Mouse (Mus musculus) T-helper 17 cell (primary cell): ENCODE data around the gene Ndufaf4.

Source experiments
- in situ Hi-C, 2 experiments: fragments of 300-600 bp; cut with MboI, MseI; formaldehyde crosslinking; loops; 1 replicate in 1 of 2; 2 replicates in 1 of 2; pipeline ENCODE4 v1.15.1; 2025; ENCODE audit warnings: high pct_unique_total_duplicates in 2 of 2

Gene Ndufaf4

DNA sequence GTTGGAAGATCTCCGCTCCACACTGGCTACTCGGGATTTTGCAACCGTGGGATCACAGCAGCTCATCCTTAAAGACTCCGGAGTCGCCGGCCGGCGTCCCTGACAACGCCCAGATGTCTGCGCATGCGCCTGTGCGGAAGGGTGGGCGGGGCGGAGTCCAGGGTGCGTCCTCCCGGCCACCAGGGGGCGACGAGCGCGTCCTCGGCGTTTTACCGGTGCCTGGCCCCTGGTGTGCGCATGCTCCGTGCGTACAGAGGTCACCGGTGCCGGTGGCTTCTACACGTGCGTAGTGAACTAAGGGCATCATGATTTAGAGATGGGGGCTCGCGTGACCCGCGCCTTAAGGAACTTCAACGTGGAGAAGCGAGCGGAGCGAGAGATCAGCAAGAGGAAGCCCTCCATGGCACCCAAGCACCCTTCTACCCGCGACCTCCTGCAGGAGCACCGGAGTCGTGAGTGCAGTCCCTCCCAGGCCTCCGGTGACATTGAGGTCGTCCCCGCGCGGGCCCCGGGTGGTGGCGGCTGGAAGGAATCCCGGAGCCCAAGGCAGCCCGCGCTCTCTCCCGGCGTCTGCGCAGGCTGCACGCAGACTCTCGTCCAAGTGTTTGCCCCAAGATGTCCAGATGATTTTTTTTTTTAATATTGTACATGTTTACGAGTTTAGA lies at the start of gene Ndufaf4:
TSS of gene Ndufaf4 (plus strand) at position 233 of the 665 bp plus-strand sequence.
- in situ Hi-C loops, result loop anchor here (5.0 to 25.0 kb wide), 3 partner anchors 176 to 413 kb away; no protein-coding TSS in a partner anchor

DNA sequence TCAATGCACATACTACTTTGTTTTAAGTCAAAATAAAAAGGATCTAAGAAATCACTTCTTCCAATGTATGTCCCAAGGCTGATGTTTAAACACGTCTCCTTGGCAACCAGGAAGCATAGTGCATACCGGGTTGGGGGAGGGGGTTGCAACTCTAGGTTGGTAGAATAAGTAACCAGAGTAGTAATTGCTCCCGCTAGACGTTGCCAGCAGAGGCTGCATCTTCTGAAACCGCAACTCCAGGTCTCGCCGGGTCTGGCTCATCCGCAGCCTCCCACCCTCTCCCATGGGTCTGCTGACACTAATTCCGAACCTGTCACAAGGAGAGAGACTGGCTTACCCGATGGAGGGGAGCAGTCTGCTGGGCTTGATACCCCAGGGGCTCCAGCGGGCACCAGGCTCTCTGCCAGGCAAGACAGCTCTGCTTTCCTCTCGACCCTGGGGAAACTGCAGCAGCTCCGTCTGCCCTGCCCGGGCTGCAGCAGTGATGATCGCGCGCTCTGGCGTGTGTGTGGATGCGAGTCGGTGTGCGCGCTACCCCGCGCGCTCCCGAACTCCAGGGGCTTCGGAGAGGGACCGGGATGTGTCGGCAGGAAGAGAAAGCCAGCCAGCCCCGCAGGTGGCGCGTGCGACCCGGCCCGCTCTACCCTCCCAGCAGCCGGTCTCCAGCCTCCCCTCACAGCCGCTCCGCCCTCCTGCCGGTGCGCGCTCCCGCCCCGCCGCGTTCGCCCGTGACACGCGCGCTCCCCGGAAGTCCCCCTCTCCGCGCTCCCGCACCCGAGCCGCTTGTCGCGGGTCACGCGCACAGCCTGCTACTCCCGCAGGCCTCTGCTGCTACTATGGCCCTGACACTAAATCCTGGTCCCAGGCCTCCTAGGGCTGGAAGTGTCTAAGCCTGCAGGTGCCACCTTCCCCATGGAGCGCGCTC lies 47.2 kb upstream of the Ndufaf4 start, which contains the start of gene Klhl32:
TSS of gene Klhl32 (minus strand) at position 724 of the 925 bp plus-strand sequence.
- in situ Hi-C loops, result no loop called here

DNA sequence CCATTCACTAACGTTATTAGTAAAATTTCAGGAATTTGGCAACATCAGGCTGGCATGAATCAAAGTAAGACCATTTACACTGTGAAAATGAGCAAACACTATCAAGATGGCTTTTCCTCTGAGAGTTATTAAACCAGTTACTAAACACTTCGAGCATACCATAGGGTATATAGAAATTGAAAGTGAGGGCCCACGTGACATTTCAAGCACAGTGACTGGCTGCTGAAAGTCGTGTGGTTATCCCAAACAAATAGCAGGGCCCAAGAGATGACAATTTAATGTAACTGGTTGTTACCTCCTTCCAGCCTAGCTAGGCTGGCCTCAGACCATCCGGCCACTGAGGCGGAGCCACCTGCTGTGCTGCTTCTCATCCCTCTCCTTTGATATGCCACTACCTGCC lies 32.2 kb upstream of the Ndufaf4 start:
- in situ Hi-C loops, result no loop called here

DNA sequence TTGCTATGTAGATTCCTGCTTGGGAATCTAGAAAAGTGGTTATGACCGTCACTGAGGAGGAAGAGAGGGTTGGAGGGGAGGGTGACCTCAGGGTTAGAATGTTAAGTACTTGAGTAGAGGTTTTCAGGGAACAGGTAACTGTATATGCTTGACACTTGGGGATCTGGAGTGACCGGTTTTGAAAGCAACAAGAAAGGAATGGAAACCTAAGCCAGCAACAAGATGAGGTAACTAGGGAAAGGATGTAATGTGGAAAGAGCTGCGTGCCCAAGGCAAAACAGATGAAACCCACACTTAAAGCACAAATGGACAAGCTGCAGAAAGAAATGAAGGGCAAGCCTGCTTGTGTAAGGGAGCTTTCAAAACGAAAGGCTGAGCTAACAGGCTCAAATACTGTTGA lies 28.7 kb upstream of the Ndufaf4 start:
- in situ Hi-C loops, result no loop called here

DNA sequence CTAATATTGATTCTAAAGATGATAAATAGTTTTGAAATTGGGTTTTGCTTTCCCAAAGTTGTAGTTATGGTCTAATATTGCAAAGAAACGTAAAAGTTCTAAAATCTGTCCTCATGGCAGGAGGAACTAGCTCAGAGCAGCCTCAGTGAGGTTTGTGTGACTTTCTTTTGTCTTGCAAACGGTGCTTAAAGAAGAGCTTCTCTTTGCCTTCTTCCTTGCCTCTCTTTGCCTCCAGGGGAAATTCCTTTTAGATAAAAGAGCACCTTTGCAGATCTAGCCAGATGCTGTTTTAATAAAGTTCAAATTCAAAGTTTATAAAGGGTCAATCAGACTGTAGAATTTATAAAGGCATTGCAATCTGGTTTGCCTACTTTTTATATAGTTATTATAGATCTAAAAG lies 8.5 kb upstream of the Ndufaf4 start:
- in situ Hi-C loops, result loop anchor here in 1 of 2 experiments (25.0 kb wide), 1 partner anchor 277 kb away; no protein-coding TSS in a partner anchor

DNA sequence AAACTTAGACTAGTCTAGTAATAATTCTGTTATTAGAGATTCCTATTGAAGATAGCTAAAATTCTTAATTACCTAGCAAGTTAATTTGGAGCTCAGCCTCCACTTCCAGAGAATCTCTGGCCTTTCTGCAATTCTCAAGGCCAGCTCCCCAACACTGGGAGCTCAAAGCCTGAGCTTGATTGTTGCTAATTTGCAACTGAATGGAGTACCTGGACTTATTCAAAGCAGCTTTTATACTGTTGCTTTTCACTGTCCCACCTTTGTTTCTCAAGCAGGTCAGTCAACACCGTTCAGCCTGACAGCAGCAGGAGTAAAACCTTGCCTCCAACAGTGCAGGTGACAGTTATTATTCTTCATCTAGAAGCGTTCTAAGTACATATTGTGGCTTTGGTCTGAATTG lies 5.6 kb upstream of the Ndufaf4 start:
- in situ Hi-C loops, result loop anchor here in 1 of 2 experiments (5.0 to 25.0 kb wide), 3 partner anchors 180 to 407 kb away; no protein-coding TSS in a partner anchor

DNA sequence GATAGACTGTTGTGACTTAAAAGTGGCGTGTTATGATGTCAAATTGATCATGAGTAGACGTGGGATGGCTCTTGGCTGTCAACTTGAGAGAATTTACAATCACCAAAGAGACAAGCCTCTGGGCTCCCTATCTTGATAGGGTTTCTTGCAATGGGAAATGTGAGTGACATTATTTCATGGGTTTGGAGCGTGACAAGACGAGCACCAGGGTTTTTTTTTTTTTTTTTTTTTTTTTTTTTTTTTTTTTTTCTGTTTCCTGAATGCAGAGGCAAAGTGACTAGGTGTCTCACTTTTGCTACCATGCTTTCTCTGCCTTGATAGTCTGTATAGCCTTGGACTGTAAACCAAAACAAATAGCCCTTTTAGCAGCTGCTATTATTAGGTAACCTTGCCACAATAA lies 3.3 kb upstream of the Ndufaf4 start:
- in situ Hi-C loops, result loop anchor here (5.0 to 25.0 kb wide), 4 partner anchors 172 to 410 kb away; no protein-coding TSS in a partner anchor

DNA sequence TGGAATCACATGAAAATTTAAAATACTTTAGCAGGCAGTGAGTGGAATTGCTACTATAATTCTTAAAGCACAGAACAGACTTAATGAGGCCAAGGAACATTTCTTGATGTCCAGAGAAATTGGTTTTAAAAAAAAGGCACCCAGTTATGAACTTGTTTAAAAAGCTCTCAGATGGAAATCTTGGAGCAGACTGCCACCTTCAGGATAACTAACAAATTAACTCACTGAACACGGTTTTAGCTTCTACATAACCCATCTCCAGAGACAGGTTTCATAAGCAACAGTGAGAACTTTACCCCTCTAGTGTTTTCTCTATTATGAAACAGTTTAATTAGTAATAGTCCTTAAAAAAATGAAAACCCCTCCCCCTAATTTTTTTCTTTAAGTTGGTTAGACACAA lies 1.1 kb upstream of the Ndufaf4 start:
- in situ Hi-C loops, result loop anchor here (5.0 to 25.0 kb wide), 3 partner anchors 175 to 412 kb away; no protein-coding TSS in a partner anchor

DNA sequence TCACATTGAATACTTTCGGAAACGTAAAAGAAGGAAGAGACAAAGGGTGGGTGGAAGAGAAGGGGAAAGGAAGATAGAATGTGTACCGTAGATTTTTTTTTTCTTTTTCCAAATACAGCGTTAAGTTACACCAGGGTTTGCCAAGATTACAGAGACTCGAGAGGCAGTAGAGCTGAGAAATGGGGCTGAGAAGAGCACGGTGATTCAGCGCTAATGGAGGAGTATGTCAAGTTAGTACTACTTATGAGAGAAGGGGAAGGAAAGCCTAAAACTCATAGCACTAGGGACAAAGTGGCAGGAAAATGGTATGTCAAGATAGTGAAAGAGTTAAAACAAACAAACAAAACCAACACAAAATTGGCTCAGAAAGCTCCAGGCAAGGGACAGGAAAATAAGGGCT lies 532 bp upstream of the Ndufaf4 start:
- in situ Hi-C loops, result loop anchor here (5.0 to 25.0 kb wide), 3 partner anchors 175 to 413 kb away; no protein-coding TSS in a partner anchor

DNA sequence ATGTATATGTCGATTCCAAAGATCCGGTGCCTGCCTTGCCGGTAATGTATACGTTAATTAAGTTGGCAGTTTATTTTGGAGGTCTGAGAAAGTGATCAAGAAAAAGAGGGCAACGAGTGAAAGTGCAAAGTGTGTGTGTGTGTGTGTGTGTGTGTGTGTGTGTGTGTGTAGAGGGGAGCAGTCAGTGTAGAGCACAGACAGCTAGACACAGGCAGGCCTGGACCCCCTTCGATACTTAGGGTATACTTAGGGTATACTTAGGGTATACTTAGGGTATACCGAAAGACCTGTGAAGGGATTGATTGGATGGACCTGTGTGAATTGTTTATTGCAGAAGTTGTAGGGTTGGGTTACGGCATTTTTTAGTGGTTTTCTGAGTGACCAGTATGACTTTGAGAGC lies 753 bp downstream of the Ndufaf4 start:
- in situ Hi-C loops, result loop anchor here (5.0 to 25.0 kb wide), 3 partner anchors 176 to 414 kb away; no protein-coding TSS in a partner anchor

DNA sequence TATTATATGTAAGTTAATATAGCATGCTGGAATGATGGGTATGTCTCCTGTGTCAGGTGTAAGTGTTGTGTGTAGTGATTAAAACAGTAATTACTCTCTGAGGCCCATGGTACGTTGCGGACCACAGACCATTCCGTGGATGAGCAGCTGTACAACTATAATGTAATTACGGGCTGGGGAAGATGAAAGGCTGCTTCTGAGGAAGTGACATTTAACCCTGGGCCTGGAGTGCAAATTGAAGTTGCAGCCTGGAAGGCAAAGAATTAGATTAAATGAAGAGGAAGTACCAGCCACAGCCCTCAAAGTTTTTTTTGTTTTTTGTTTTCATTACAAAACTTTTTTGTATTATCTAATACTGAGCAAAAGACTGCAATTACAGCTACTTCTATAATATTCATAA lies 1.3 kb downstream of the Ndufaf4 start:
- in situ Hi-C loops, result loop anchor here (5.0 to 25.0 kb wide), 3 partner anchors 177 to 414 kb away; no protein-coding TSS in a partner anchor

DNA sequence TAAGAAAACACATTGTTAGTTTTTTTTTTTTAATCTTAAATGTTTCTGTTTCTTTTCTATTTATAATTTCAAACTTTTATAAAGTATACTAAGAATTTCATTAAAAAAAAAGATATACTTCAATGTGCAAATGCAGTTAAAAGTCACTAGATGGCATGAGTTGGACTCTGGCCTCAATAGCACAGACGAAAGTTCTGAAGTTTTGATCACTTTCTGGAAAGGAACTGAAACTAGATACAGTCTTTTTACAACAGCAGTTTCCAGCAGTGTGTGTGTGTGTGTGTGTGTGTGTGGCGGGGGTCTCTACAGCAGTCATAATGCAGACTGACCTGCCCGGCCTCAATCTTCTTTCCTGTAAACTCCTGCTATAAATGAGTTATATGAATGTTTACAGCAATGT lies 9.9 kb downstream of the Ndufaf4 start:
- in situ Hi-C loops, result loop anchor here in 1 of 2 experiments (25.0 kb wide), 1 partner anchor 380 kb away; the partner anchor contains the start of gene Ufl1

DNA sequence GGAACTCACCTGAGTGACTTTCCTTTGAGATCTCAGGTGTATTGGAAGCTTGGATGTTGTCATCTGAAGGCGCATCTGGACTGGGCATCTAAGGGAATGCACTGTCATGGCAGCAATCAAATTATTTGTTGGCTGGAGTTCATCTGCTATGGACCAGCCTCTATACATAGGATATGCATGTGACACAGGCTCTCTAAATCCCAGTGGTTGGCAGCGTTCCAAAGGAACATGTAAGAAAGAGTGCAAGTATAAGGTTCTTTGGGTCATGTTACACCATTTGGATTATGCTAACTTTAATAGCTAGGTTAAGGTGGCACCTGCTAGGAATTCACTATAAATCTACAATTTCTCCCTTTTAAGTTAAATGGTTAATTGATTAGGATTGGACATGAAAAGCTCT lies 17.7 kb downstream of the Ndufaf4 start:
- in situ Hi-C loops, result loop anchor here in 1 of 2 experiments (25.0 kb wide), 1 partner anchor 372 kb away; the partner anchor contains the start of gene Ufl1

DNA sequence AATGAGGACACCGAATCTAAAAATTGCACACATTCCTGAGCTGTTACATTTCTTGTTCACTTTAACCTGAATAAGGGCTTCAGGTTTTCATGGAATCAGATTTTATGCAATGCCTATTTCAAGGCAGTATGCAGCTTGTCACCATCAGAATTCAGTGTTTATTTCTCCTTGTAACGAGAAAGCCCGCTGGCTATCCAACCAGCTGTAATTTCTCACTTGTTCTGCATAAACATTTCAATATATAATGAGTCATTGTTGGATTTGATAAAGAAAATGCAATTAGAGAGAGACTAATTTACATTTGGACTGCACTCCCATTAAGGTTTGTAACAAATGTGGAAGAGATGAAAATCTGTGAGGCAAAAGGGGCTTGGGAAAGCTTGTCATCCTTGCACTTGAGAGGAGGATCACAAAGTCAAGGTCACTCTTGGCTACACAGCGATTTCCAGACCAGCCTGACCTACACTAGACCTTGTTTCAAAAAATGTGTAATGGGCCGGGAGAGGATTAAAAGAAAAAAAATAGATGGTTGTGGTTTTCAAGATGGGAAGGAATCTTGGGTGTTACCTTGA lies 22.2 kb downstream of the Ndufaf4 start:
- in situ Hi-C loops, result loop anchor here in 1 of 2 experiments (25.0 kb wide), 1 partner anchor 367 kb away; the partner anchor contains the start of gene Ufl1

DNA sequence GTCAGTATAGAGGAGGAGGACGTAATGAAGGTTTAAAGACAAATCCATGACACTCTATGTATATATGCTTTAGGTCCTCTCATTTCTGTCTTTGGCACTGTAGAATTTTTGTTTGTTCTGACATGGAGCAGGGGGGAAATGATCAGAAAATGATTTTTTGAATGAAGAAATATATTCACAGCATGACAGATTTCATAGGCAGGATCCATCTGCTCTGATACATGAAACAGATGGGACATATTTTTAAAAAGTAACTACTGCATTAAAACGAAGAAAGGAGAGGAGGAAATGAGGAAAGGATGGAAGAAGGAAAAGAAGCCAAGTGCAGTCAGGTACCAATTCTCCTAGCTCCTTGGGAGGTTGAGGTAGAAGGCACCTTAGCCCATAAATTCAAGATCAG lies 26.8 kb downstream of the Ndufaf4 start:
- in situ Hi-C loops, result loop anchor here in 1 of 2 experiments (25.0 kb wide), 1 partner anchor 363 kb away; the partner anchor contains the start of gene Ufl1

DNA sequence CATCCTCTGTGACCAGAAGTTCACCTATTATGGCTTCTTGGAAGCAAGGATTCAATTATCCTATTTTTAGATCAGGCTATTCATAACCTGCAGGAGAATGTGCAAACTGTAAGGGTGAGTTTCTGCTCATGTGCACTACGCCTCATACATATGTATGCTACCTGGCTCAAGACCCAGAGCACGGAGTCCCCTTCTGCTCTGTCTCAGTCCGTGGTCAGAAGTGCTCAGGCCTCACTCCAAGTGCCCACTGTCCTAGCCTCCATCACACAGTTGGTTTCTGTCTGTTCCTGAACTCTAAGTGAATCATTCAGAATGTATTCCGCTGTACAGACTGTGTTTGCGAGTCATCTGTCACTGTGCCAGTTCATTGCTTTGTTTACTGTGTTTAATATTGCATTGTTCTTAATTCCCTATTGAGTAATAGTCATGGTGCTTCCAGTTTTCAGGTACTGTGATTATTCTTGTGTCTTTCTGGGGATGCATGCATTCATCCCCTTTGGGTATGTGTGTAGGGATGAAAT lies 30.4 kb downstream of the Ndufaf4 start:
- in situ Hi-C loops, result no loop called here

DNA sequence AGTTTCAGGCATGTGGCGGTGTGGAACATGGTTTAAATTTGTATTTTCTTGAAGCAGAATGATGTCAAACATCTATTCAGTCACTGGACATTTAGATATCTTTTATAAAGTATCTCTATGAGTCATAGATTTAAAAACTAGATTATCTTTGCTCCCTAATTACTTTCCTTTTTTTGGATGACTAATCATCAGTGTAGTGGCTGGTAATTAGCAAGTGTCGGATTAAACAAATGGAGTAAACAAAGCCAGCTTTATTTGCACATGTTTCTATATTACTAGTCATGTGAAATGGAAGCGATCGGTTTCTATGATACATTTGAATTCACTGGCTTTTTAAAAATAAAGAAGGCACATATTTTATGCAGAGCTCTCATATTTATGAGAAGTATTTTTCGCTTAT lies 31.0 kb downstream of the Ndufaf4 start:
- in situ Hi-C loops, result no loop called here

DNA sequence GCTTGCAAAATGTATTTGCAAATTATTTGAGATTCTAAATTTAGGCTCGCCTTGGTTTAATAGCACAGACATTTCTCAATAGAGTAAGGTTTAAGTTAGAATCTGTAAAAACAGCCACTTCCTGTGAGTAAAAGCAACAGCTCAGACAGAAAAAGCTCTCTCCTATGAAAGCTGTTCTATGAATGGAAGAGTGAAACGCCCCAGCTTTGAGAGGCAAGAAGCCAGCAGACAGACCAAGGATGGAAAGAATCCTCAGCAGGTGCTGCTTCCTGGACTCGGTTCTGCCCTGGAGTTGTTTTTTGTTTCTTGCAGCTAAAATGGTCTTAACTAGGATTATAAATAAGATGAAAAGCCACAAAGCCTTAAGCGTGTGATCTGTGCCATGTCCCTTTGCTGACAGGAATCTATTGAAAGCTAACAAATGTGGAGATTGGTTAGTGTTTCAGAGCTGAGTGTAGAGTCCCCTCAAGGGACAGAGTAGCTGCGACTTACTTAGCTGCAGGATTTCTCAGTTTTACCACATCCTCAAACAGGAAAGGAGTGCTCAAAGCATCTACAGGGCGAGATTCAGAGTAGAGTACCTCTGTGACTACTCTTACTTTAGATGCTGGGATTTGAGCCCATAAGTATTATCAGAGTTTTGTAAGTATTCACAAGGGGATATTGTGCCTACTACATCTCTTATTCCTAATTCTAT lies 45.0 kb downstream of the Ndufaf4 start:
- in situ Hi-C loops, result no loop called here
